Mouse (Mus musculus) liver, adult 2 months (tissue): Measurements from ENCODE around the gene Rgma.

Experiments used
- CTCF ChIP-seq: fragments of 200-500 bp; IDR thresholded peaks from 2 replicates; pipeline ENCODE4 v1.5.1; 2011; ENCODE audit warnings: low read depth, low read length, control low read depth
- POLR2A ChIP-seq: fragments of 200-500 bp; IDR thresholded peaks from 2 replicates; pipeline ENCODE4 v1.6.1; 2011; ENCODE audit warnings: low read length, control low read depth; ENCODE audit not compliant: insufficient read depth; ENCODE audit errors: extremely low read depth

GRCm38 (mm10) chr7:73382843-73383242 is 7.5 kb downstream of the Rgma start:
- TF ChIP-seq CTCF (no peak), POLR2A (no peak)
